Mouse (Mus musculus) common myeloid progenitor, adult 5-6 weeks (primary cell): ENCODE results near the gene Smpdl3b. TPM values are rescaled to one million over a fixed set of nuclear protein-coding genes. Genes with fewer than 3 reads are reported as not detected.
"Not testable (repeated sequence)": the region's sequence is repeated elsewhere in the genome, so short reads cannot be mapped to it uniquely, and the experiment has no call there.

Experiments
- ATAC-seq: replicated peaks from 2 replicates; pipeline ENCODE4 v1.8.0; 2016; ENCODE audit warnings: low read depth, mild to moderate bottlenecking, moderate TSS enrichment, inconsistent platforms; ENCODE audit not compliant: poor library complexity, severe bottlenecking
- total RNA-seq: library from RNA; stranded (forward); fragments of 200-1000, 187-1606 nt; gene quantifications from 2 replicates; pipeline ENCODE4 v1.2.3, GENCODE M21; 2017

Gene Smpdl3b
- total RNA-seq, 1 experiment from 2014 or later: 0.50 TPM

DNA sequence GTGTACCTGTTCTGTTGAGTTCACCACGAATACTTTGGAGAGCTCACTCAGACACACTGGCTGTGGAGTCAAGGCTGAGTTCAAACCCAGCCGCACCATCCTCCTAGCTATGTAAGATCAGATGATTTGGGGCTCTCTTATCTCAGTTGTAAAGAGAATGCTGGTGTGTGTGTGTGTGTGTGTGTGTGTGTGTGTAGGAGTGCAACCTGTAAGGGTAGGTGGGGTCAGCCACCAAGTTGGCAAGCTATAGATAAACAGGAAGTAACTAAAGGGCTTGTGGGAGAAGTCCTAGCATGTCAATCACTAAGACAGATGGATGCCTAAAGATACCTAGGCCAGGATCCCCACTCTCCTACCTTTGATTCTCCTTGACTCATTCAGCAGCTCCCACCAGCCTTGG, 26.7 kb upstream of the Smpdl3b start:
- no peak for ATAC-seq

DNA sequence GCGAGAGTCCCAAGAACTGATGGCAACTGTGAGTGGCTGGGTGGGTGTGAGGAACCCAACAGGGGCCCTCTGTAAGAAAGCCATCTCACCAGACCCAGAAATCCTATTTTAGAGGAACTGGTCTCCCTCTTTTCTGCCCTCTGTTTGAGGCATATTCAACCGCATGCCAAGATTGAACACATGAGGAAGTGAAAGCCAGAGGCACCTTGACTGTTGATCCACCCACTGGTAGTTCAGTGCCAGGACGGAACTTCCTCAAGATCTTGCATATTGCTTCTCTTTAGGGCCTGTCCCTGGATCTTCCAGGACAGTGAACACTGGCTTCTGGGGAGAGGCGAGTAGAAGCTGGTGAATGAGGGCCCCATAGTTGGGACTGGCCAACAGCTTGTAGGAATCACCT, 23.2 kb upstream of the Smpdl3b start:
- peak; percentile 84 for ATAC-seq

DNA sequence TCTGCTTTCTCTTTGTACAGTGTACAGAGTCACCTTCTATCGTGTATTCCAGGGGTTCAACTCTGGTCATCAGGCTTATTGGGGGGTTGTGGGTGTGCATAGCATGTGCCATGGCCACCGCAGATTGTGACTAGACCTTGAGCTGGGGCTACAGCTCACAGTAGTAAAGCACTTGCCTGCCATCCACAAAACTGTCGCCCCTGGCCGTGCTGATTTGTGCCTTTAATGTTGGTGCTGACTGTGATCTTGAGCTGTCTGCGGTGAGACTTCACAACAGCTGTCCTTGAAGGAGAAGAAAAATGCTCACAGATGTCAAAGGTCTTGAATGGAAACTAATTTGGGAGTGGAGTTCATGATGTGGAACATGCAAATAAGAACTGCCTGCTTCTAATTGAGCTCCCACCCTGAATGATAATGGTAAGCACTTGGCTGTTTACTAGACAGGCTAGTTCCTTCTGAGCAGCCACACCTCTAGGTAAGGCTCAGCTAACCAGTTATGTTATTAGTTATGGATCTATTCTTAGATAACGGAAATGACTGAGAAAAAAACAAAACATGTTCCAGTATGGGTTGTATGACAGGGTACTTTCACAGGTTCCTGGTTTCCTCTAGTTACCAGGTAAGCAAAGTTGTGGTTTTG, 21.6 kb upstream of the Smpdl3b start:
- no peak for ATAC-seq

DNA sequence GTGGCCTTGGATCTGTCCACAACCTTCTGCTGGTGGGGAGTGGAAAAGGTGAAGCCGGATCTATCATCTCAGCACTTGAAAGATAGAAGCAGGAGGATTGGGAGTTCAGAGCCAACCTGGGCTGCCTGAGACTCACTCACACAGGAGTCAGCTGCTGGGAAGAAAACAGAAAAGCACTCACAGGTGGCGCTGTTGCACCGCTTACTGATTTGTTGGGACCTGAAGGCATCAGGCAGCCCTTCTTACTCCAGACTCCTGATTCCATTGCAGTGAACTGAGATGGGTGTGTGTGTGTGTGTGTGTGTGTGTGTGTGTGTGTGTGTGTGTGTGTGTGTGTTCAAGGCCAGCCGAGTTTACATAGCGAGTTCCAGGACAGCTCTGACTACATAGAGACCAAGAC, 19.7 kb upstream of the Smpdl3b start:
- peak; percentile 53 for ATAC-seq

DNA sequence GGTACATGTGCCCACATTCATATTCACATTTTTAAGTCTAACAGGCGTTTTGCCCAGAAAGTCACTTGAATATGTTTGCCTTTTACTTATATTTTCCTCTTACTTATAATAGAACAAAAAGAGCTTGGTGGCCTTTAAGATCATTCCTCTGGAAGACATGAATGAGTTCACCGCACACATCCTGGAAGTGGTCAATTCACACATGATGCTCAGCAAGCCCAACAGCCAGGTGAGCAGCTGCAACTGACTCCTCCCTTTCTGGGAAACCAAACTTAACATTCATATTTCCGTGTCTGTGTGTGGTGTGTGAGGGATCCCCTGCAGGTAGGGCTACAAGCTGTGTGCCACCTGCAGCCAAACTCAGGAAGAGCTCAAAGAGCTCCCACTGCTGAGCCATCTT, 17.9 kb upstream of the Smpdl3b start:
- no peak for ATAC-seq

DNA sequence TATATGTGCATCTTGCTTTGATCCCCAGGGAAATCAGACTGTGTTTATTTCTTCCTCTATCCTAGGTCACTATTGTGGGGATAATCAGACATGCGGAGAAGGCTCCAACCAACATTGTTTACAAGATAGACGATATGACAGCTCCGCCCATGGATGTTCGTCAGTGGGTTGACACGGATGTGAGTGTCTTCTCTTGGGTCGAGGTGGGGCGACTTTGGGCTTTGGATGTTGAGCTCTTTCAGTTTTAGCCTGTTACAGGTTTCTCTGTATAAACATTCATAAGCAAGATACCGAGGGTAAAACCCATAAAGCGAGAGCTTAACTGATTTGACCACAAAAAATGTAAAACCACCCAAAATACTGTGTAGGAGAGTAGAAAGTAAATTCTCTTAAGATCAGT, 14.7 kb upstream of the Smpdl3b start:
- ATAC-seq: no peak

DNA sequence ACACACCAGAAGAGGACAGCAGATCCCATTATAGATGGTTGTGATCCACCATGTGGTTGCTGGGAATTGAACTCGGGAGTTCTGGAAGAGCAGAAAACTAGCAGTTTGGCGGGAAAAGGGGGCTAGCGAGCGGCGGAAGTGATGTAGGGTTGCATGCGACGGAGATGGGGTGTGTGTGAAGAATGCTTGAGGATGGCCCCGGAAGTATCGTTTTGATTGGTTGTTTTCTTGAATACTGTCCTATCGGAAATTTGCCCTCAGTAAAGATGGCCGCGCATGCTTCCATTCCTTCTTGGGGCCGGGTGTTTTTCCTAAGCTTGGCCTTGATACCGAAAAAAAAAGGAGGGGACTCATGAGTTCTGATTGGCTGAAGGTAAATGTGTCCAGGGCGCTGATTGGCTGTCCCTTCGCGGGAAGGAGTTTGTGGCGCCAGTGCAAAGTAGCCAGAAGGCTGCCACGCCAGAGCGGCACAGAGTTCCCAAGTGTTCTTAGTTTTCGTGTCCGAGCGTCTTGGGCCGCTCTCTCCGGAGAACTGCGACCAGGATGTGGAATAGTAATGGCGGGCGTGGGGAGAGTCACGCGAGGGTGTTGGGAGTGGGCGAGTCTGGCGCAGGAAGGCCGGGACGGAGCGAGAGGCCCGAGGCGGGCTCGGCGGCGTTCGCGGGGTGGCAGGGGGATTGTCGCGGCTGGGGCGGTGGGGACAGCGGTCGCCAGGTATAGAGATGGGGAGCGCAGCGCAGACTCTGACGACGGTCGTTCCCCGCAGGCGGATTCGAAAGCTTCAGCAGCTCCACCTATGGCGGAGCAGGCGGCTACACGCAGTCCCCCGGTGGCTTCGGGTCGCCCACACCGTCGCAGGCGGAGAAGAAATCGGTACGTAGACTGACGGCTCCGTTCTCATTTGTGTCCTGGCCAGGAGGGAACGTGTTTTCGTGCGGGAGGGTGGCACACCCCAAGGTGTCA, 11.1 kb upstream of the Smpdl3b start, which contains the start of gene Rpa2:
TSS of gene Rpa2 (plus strand) at position 419 of the 963 bp plus-strand sequence.
- ATAC-seq: peak; percentile 98

DNA sequence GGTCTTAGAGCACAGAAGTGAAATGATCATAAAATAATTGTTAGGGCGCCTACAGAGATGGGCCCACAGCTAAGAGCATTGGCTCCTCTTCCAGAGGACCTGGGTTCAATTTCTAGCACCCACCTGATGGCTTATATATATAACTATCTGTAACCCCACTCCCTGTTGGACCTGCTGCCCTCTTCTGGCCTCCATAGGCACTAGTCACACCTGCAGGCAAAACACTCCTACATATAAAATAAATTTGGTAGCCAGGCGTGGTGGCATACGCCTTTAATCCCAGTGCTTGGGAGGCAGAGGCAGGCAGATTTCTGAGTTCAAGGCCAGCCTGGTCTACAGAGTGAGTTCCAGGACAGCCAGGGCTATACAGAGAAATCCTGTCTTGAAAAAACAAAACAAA, 6.1 kb upstream of the Smpdl3b start:
- not testable (repeated sequence) for ATAC-seq

DNA sequence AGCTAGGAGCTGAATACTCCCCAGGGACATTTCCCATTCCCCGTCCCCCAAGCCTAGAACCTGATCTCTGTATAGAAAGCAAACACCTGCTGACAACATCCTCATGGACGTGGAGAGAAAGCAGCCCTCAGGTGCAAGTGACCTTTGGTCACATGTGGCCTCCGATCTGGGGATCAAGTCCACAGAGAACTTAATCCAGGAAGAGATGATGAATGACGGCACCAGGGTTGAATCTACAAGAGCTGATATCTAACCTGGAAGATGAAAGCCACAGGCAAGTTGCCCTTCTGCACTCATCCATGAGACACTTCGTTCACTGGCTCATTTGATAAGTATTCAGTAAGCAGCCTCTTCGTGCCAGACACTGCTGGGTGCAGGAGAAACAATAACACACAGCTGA, 5.5 kb upstream of the Smpdl3b start:
- ATAC-seq: no peak

DNA sequence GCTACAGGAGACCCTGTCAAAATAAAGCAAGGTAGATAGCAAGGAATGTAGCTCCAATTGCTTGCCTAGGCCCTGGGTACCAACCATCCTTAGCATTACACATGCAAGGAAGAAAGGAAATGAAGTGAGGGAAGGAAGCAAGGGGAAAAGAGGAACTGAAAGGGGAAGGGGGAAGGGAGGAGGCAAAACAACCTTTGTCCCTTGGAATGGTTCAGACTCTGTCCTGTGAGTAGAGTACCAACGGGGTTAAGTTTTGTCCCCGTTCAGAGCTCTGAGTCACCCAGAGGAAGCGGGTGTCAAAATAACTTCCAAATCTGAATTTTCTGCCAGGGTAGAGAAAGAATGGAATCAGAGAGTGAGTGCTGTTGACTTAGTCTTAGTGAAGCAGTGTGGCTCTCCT, 3.2 kb upstream of the Smpdl3b start:
- 0 out of 2 replicates have a peak, but pooled peaks have one; percentile 39 for ATAC-seq

DNA sequence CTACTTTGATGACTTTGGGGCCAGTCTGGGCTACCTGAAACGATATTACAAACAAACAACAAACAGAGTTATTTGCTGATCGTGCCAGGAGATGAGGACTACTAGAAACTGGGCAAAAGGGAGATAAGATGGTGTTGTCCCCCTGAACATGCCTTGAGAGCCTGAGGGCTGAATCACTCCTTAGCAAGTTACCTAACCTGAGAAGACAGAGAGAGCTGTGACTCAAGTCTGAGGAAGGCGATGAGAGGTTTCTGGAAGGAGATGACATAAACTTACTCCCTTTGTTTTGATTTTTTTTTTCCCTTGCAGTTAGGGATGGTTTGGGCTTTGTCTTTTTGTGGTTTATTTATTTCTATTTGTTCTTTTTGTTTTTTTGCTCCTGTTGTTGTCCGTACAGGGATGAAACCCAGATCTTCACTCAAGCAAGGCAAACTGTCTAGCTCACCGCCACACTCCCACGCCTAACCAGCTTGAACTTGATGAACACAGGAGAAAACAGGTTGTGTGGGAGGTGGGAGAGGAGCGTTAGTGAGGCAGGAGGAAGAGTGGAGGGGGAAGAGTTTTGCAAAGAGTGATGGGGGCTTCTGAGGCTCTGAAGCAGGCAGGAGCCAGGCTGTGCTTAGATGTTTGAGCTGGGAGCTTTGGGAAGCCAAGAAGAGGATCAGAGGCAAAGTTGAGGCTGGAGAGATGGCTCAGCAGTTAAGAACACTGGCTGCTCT, 740 bp upstream of the Smpdl3b start:
- ATAC-seq: no peak

DNA sequence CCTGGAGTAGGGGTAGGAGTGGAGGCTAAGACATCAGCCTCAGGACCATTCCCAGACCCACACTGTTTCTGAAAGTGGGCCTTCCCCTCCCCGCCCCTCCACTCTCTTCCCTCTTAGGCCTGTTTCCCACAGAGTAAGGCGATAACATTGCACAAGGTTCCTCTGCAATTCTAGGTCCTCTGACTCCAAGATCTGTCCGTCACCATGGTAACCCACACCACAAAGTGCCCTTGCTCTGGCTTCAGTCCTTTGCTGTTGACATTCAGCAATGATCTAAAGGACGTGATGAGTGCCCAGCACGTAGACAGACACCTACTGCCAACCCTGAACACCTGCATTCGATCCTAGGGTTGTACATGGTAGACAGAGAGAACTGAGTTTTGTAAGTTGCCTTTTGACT, 4.1 kb downstream of the Smpdl3b start:
- ATAC-seq: peak; percentile 69

DNA sequence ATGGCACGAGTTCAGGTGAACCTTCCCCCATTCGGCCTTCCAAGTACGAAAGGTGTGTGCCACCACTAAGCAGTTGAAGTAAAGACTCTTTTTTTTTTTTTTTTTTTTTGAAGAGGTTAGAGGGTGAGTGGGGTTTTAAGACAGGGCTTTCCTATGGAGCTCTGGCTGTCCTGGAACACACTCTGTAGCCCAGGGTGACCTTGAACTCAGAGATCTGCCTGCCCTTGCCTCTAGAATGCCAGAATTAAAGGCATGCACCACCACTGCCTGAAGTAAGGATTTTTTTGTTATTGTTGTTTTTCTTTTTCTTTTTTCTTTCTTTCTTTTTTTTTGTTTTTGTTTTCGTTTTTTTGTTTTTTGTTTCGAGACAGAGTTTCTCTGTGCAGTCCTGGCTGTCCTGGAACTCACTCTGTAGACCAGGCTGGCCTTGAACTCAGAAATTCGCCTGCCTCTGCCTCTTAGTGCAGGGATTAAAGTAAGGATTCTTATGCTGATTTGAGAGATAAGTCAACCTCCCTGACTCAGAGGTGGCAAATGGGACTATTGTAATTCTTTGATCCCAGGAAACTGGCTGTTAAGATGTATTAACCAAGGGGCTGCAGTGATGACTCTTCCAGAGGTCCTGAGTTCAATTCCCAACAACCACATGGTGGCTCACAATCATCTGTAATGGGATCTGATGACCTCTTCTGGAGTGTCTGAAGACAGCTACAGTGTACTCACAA, 7.6 kb downstream of the Smpdl3b start:
- ATAC-seq: no peak

DNA sequence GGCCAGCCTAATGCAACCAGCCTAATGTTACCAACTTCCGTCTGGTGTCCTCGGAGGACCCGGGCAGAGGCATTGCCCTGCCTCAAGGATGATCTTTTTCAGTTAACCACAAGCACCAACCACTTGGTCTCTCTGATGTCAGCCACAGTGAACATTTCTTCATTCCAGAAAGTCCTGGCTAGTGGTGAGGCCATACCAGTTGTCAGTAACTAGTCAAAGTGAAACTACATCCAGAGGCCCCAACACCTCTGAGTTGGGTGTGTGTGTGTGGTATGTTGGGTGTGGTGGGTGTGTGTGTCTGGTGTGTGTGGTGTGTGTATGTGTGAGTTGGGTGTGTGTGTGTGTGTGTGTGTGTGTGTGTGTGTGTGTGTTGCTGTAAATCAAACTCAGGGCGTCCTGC, 8.3 kb downstream of the Smpdl3b start:
- ATAC-seq: peak; percentile 34; the same call in 1 of the 2 replicates

DNA sequence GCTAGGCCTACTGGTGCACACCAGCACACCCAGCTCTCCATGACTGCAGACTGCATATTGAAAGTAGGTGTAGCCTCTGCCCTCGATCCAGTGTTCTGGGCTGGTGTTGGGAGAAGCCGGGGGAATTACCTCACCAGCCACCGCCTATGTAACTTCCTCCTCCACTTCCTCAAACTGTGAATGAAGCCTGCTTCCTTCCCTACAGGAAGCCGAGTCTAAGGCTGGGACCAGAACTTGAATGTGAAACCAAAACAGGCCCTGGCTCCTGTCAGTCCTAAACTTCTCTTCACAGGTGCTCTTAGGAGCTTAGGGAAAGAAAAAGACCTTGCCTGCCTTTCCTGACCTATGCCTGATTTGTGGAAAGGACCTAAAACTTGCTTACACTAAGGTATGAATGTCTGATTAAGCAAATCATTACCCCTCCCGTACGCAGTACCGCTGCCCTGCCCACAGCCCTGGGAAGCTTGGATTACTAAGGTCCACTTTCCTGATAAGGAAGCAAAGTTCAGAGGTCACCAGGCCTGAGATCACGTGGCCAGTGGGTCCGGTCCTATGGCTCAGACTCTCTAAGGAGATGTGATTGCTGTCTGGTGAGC, 9.3 kb downstream of the Smpdl3b start:
- peak; percentile 89 for ATAC-seq

DNA sequence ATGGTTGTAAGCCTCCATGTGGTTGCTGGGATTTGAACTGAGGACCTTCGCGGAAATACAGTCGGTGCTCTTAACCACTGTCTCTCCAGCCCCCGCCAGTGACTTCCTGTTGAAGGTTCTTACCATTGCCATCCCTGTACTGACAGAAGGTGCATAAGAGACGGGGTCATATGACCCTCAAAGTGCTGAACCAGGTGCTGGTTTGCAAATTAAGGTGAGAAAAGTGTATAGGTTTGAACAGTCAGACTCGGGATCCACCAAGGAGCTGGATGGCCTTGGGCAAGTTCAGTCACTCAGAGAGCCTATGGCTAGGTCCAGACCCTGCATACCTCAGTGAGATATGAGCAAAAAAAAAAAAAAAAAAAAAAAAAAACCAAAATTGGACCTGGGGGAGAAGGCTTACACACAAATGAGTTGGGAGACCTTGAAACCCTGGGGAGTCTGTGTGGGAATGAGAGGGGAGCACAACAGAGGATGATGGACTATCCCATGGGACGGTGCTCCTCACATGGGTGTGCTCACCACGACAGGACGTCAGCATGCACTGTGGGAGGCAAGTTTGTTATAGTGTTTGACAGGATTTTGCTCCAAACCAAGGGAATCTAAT, 10.0 kb downstream of the Smpdl3b start:
- no peak; the same call in 1 of the 2 replicates for ATAC-seq

DNA sequence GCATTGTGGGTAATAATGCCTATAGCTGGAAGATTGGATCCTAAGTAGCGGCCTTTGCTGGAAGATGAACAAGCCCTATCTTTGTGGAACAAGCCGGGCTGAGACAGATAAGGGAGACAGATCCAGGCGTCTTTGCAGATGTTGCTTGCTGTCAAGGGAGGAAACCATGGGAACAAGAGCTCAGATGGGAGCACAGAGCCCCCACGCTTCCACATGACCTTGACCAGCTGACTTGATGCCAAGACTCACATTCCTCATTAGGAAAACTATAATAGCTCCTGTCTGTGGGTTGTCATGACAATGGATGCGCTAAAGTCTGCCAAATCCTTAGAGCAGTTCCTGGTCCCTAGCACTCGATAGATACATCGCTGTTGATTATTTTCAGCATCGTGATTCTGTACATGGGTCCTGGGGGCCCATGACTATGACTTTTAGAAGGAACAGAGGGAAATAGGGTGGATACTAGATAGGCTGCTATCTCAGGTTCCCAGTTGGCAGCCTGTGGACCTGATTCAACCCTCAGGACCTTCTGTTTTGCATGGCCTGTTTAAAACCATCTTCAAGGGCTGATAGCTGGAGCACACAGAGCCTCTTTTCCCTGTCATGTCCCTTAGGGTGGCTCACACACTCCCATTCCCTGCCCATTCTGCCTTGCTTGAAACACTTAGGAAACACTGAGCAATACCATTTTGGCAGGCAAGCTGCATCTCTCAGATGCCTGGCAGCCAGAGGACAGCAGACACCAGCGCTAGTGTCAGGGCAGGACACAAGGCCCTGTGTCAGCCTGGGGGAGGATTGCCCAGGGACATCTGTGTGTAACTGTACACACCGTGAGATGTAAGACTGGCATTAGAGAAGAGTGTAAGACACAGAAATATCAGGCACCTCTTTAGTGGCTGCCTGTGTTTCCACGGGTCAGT, 12.8 kb downstream of the Smpdl3b start:
- ATAC-seq: no peak; the same call in 1 of the 2 replicates

DNA sequence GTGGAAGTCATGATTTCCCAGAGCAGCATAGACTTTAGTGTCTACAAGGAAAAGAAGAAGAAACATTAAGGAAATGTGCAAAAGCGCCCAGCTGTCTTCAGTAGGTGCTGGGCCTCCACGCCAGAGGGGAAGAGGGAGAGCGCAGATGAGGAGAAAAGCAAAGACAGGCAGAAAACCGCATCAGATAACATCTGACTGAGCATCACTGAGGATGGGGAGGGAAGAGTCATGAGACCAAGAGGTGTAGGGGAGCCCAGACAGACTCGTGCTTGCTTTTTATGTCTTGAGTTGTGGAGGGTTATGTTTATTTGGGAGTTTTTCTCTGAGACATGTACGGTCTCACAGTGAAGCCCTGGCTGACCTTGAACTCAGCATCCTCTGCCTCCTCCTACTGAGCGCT, 15.6 kb downstream of the Smpdl3b start:
- ATAC-seq: no peak
